Mouse (Mus musculus) forebrain, embryonic 16.5 days (tissue): ENCODE results near the gene Ssh1. TPM values are rescaled to one million over a fixed set of nuclear protein-coding genes. Genes with fewer than 3 reads are reported as not detected.
A peak's percentile ranks its signal among the peaks of the same experiment; 100 is the strongest.

Experiments
- ATAC-seq: fragments of 200-750 bp; cut with Nextera tagmentation; 2 replicates; pipeline ENCODE4 v1.8.0; 2017; ENCODE audit warnings: mild to moderate bottlenecking, moderate library complexity
- H3K27ac ChIP-seq: fragments of 300-500 bp; sonication (generic); 2 replicates; pipeline ENCODE4 v1.5.1; 2014; ENCODE audit warnings: low read length, control low read depth
- H3K27me3 ChIP-seq: fragments of 300-500 bp; sonication (generic); replicated peaks from 2 replicates; pipeline ENCODE4 v1.6.1; 2014; ENCODE audit warnings: low read length; ENCODE audit not compliant: control insufficient read depth, insufficient read depth
- H3K36me3 ChIP-seq: fragments of 300-500 bp; sonication (generic); 2 replicates; pipeline ENCODE4 v1.6.1; 2014; ENCODE audit not compliant: control insufficient read depth, insufficient read depth
- H3K4me1 ChIP-seq: fragments of 300-500 bp; sonication (generic); replicated peaks from 2 replicates; pipeline ENCODE4 v1.6.1; 2014; ENCODE audit warnings: low read length; ENCODE audit not compliant: control insufficient read depth, insufficient read depth
- H3K4me2 ChIP-seq: fragments of 300-500 bp; sonication (generic); 2 replicates; pipeline ENCODE4 v1.6.1; 2014; ENCODE audit warnings: mild to moderate bottlenecking, low read length, control low read depth
- H3K4me3 ChIP-seq: fragments of 300-500 bp; sonication (generic); replicated peaks from 2 replicates; pipeline ENCODE4 v1.5.1; 2014; ENCODE audit warnings: mild to moderate bottlenecking, low read length, control low read depth
- H3K9ac ChIP-seq: fragments of 300-500 bp; sonication (generic); replicated peaks from 2 replicates; pipeline ENCODE4 v1.6.1; 2014; ENCODE audit warnings: low read depth, low read length, control low read depth
- H3K9me3 ChIP-seq: fragments of 300-500 bp; sonication (generic); 2 replicates; pipeline ENCODE4 v1.6.1; 2016; ENCODE audit warnings: low read length; ENCODE audit not compliant: control insufficient read depth
- WGBS: fragments of 180-500 bp; shearing (Covaris S2); extraction: QIAGEN DNeasy Blood & Tissue Kit; methylation state at CpG from one replicate; pipeline ENCODE4 v1.1.7; 2014; 5-methylcytosine and 5-hydroxymethylcytosine counted together
- polyA plus RNA-seq: library from polyadenylated mRNA; unstranded; fragments of >200 nt; fragmentation: Nextera tagmentation; extraction: Ambion mirVana; gene quantifications from 2 replicates; pipeline ENCODE4 v1.2.1, GENCODE M21; 2015

The Ssh1 gene
- polyA plus RNA-seq, 1 experiment from 2014 or later, result 12.4 TPM

- WGBS, result 57% methylated on average over 17 of the region's 17 CpGs
- no peaks in the 10 kb centered on the region for H3K9me3 ChIP-seq
- peak overlapping the region; percentile 62 for H3K27ac ChIP-seq
- peaks cover 25% of the 10 kb centered on the region for H3K36me3 ChIP-seq
- H3K4me3 ChIP-seq, result no peak overlapping the region
- no peaks in the 10 kb centered on the region for H3K27me3 ChIP-seq
- peaks cover 15% of the 10 kb centered on the region for H3K4me1 ChIP-seq
- no peak overlapping the region for H3K9ac ChIP-seq
- no peak for ATAC-seq
- H3K4me2 ChIP-seq, result no peak overlapping the region
Measured at GRCm38 (mm10) chr5:113950133-113950532, 43.6 kb downstream of the Ssh1 start.

GRCm38 (mm10) chr5:113947280-113947679 is 46.4 kb downstream of the Ssh1 start:
- peaks cover 29% of the 10 kb centered on the region for H3K36me3 ChIP-seq
- peaks cover 19% of the 10 kb centered on the region for H3K4me1 ChIP-seq
- H3K4me3 ChIP-seq, result no peak overlapping the region
- 83% methylated on average over 2 of the region's 2 CpGs for WGBS
- ATAC-seq, result no peak
- no peaks in the 10 kb centered on the region for H3K9me3 ChIP-seq
- no peak overlapping the region for H3K4me2 ChIP-seq
- no peak overlapping the region for H3K9ac ChIP-seq
- no peaks in the 10 kb centered on the region for H3K27me3 ChIP-seq
- no peak overlapping the region for H3K27ac ChIP-seq

- Histone ChIP-seq H3K9ac (no peak overlapping the region), H3K4me2 (no peak overlapping the region), H3K27ac (no peak overlapping the region), H3K27me3 (no peaks in the 10 kb centered on the region), H3K4me1 (peaks cover 6% of the 10 kb centered on the region), H3K4me3 (no peak overlapping the region), H3K9me3 (no peaks in the 10 kb centered on the region), H3K36me3 (peaks cover 40% of the 10 kb centered on the region)
- WGBS, result 94% methylated on average over 6 of the region's 6 CpGs
- no peak for ATAC-seq
Measured at GRCm38 (mm10) chr5:113945126-113945525, 48.6 kb downstream of the Ssh1 start.

GRCm38 (mm10) chr5:113943328-113943727 is 50.4 kb downstream of the Ssh1 start:
- H3K27me3 ChIP-seq, result no peaks in the 10 kb centered on the region
- no peak overlapping the region for H3K4me3 ChIP-seq
- no peak overlapping the region for H3K9ac ChIP-seq
- no peak for ATAC-seq
- peaks cover 4% of the 10 kb centered on the region; the same call in 1 of the 2 replicates for H3K4me1 ChIP-seq
- peaks cover 38% of the 10 kb centered on the region for H3K36me3 ChIP-seq
- no peaks in the 10 kb centered on the region for H3K9me3 ChIP-seq
- H3K27ac ChIP-seq, result no peak overlapping the region
- WGBS, result 68% methylated on average over 12 of the region's 12 CpGs
- no peak overlapping the region for H3K4me2 ChIP-seq

- Histone ChIP-seq H3K9ac (no peak overlapping the region), H3K36me3 (peaks cover 38% of the 10 kb centered on the region), H3K4me1 (peaks cover 10% of the 10 kb centered on the region), H3K4me3 (no peak overlapping the region), H3K9me3 (no peaks in the 10 kb centered on the region), H3K4me2 (no peak overlapping the region), H3K27ac (no peak overlapping the region), H3K27me3 (no peaks in the 10 kb centered on the region)
- no peak for ATAC-seq
- 90% methylated on average over 12 of the region's 12 CpGs for whole genome bisulfite sequencing
Measured at GRCm38 (mm10) chr5:113942580-113942979, 51.1 kb downstream of the Ssh1 start.

GRCm38 (mm10) chr5:113939263-113939900 is 54.3 kb downstream of the Ssh1 start:
- Histone ChIP-seq H3K27me3 (no peaks in the 10 kb centered on the region), H3K4me3 (no peak overlapping the region), H3K4me2 (no peak overlapping the region), H3K9ac (no peak overlapping the region), H3K4me1 (peaks cover 14% of the 10 kb centered on the region), H3K9me3 (no peaks in the 10 kb centered on the region), H3K27ac (no peak overlapping the region), H3K36me3 (peaks cover 20% of the 10 kb centered on the region)
- 43% methylated on average over 12 of the region's 12 CpGs for WGBS
- ATAC-seq, result no peak

GRCm38 (mm10) chr5:113937650-113938049 is 56.0 kb downstream of the Ssh1 start:
- no peaks in the 10 kb centered on the region for H3K9me3 ChIP-seq
- H3K4me2 ChIP-seq, result no peak overlapping the region
- H3K9ac ChIP-seq, result no peak overlapping the region
- peaks cover 14% of the 10 kb centered on the region for H3K36me3 ChIP-seq
- no peaks in the 10 kb centered on the region for H3K27me3 ChIP-seq
- 44% methylated on average over 7 of the region's 7 CpGs for WGBS
- no peak overlapping the region for H3K4me3 ChIP-seq
- peak; percentile 82 for ATAC-seq
- peak overlapping the region; percentile 54 for H3K27ac ChIP-seq
- H3K4me1 ChIP-seq, result peaks cover 11% of the 10 kb centered on the region

GRCm38 (mm10) chr5:113933889-113934288 is 59.8 kb downstream of the Ssh1 start:
- WGBS, result 84% methylated on average over 6 of the region's 6 CpGs
- H3K27me3 ChIP-seq, result no peaks in the 10 kb centered on the region
- H3K4me2 ChIP-seq, result no peak overlapping the region
- H3K9ac ChIP-seq, result no peak overlapping the region
- H3K36me3 ChIP-seq, result no peaks in the 10 kb centered on the region
- no peak overlapping the region for H3K4me3 ChIP-seq
- H3K27ac ChIP-seq, result no peak overlapping the region
- no peaks in the 10 kb centered on the region for H3K9me3 ChIP-seq
- H3K4me1 ChIP-seq, result peaks cover 16% of the 10 kb centered on the region
- ATAC-seq, result no peak

GRCm38 (mm10) chr5:113933480-113933879 is 60.2 kb downstream of the Ssh1 start:
- H3K4me1 ChIP-seq, result peaks cover 16% of the 10 kb centered on the region
- no peak for ATAC-seq
- H3K9ac ChIP-seq, result no peak overlapping the region
- WGBS, result 86% methylated on average over 4 of the region's 4 CpGs
- H3K27ac ChIP-seq, result no peak overlapping the region
- no peak overlapping the region for H3K4me3 ChIP-seq
- H3K36me3 ChIP-seq, result no peaks in the 10 kb centered on the region
- H3K9me3 ChIP-seq, result no peaks in the 10 kb centered on the region
- no peaks in the 10 kb centered on the region for H3K27me3 ChIP-seq
- no peak overlapping the region for H3K4me2 ChIP-seq

GRCm38 (mm10) chr5:113932310-113932709 is 61.4 kb downstream of the Ssh1 start:
- Histone ChIP-seq H3K4me1 (peaks cover 6% of the 10 kb centered on the region), H3K9ac (no peak overlapping the region), H3K36me3 (no peaks in the 10 kb centered on the region), H3K4me2 (no peak overlapping the region), H3K27ac (no peak overlapping the region), H3K9me3 (no peaks in the 10 kb centered on the region), H3K27me3 (no peaks in the 10 kb centered on the region), H3K4me3 (no peak overlapping the region)
- no peak for ATAC-seq
- WGBS, result 75% methylated on average over 3 of the region's 3 CpGs
